In genomic region chr9:22327475-22328387, GRCm38 (mm10) we compare ENCODE assay signal across 8 mouse cellular contexts. TPM values are rescaled to one million over a fixed set of nuclear protein-coding genes. Genes with fewer than 3 reads are reported as not detected.
DNase-seq lines count a peak whose midpoint lies in the region; ATAC-seq and TF ChIP-seq lines count a peak whose summit lies in the region.

No protein-coding gene starts in this region.

- peaks cover 10% of the 10 kb centered on the region for H3K36me3 ChIP-seq in embryonic facial prominence, embryonic 14.5 days (ENCODE audit: control insufficient read depth, insufficient read depth, low read length)
- no peaks in the 10 kb centered on the region for H3K36me3 ChIP-seq in heart, adult 2 months (ENCODE audit: control insufficient read depth, insufficient read depth, low read length)
- H3K36me3 ChIP-seq in limb, embryonic 12.5 days, result peaks cover 18% of the 10 kb centered on the region
- no peaks in the 10 kb centered on the region for H3K36me3 ChIP-seq in midbrain, embryonic 14.5 days (ENCODE audit: control insufficient read depth, insufficient read depth, low read length)

- H3K27me3 ChIP-seq in embryonic facial prominence, embryonic 14.5 days (replicated peaks; ENCODE audit: control insufficient read depth, insufficient read depth, low read length), result no peaks in the 10 kb centered on the region
- no peaks in the 10 kb centered on the region for H3K27me3 ChIP-seq in heart, adult 2 months (ENCODE audit: control insufficient read depth, insufficient read depth, low read length)
- no peaks in the 10 kb centered on the region for H3K27me3 ChIP-seq in limb, embryonic 12.5 days
- no peaks in the 10 kb centered on the region for H3K27me3 ChIP-seq in midbrain, embryonic 14.5 days (ENCODE audit: control insufficient read depth, insufficient read depth, low read length)

- ATAC-seq in embryonic facial prominence, embryonic 14.5 days (ENCODE audit: low read depth), result peak; percentile 94
- peak; percentile 91 for ATAC-seq in limb, embryonic 12.5 days (ENCODE audit: insufficient number of reproducible peaks, insufficient read depth, low FRiP score, low TSS enrichment, low read depth)
- peak; percentile 93 for ATAC-seq in midbrain, embryonic 14.5 days (ENCODE audit: low FRiP score, low TSS enrichment)

- 0 out of 2 replicates have a peak, but pooled peaks cover 4% of the 10 kb centered on the region for H3K4me1 ChIP-seq in embryonic facial prominence, embryonic 14.5 days (ENCODE audit: control insufficient read depth, insufficient read depth, low read length)
- no peaks in the 10 kb centered on the region for H3K4me1 ChIP-seq in heart, adult 2 months (ENCODE audit: control insufficient read depth, insufficient read depth, low read length)
- peaks cover 14% of the 10 kb centered on the region for H3K4me1 ChIP-seq in limb, embryonic 12.5 days (replicated peaks)
- 0 out of 2 replicates have a peak, but pooled peaks cover 5% of the 10 kb centered on the region for H3K4me1 ChIP-seq in midbrain, embryonic 14.5 days (ENCODE audit: control insufficient read depth, insufficient read depth, low read length)

- no peaks in the 10 kb centered on the region for H3K79me2 ChIP-seq in heart, adult 2 months (replicated peaks; ENCODE audit: control insufficient read depth, insufficient read depth, low read length)

- TF ChIP-seq POLR2A in heart, adult 2 months (IDR thresholded peaks at IDR 0.05; ENCODE audit: insufficient read depth, low read depth, low read length), result peak; percentile 74

- peak overlapping the region; percentile 54 for H3K4me3 ChIP-seq in embryonic facial prominence, embryonic 14.5 days (ENCODE audit: low read depth, low read length)
- peak overlapping the region; percentile 69 for H3K4me3 ChIP-seq in heart, adult 2 months
- peak overlapping the region; percentile 54 for H3K4me3 ChIP-seq in limb, embryonic 12.5 days (replicated peaks)
- H3K4me3 ChIP-seq in midbrain, embryonic 14.5 days (replicated peaks; ENCODE audit: low read depth, low read length), result peak overlapping the region; percentile 46

- peak overlapping the region; percentile 65 for H3K9ac ChIP-seq in embryonic facial prominence, embryonic 14.5 days (ENCODE audit: low read depth, low read length)
- peak overlapping the region; percentile 77 for H3K9ac ChIP-seq in heart, adult 2 months (ENCODE audit: low read depth, low read length)
- H3K9ac ChIP-seq in limb, embryonic 12.5 days (replicated peaks), result peak overlapping the region; percentile 60
- H3K9ac ChIP-seq in midbrain, embryonic 14.5 days (replicated peaks; ENCODE audit: low read length), result peak overlapping the region; percentile 54

- no peak for TF ChIP-seq EP300 in heart, adult 2 months (IDR thresholded peaks at IDR 0.05; ENCODE audit: insufficient read depth, low read depth, low read length)

- no peaks in the 10 kb centered on the region for H3K9me3 ChIP-seq in embryonic facial prominence, embryonic 14.5 days (ENCODE audit: control insufficient read depth, low read length)
- no peaks in the 10 kb centered on the region for H3K9me3 ChIP-seq in limb, embryonic 12.5 days
- H3K9me3 ChIP-seq in midbrain, embryonic 14.5 days (ENCODE audit: control insufficient read depth, low read length), result no peaks in the 10 kb centered on the region

- H3K27ac ChIP-seq in embryonic facial prominence, embryonic 14.5 days (replicated peaks; ENCODE audit: low read depth, low read length), result peak overlapping the region; percentile 54
- peak overlapping the region; percentile 69 for H3K27ac ChIP-seq in heart, adult 2 months
- H3K27ac ChIP-seq in limb, embryonic 12.5 days, result peak overlapping the region; percentile 77; the same call in 1 of the 2 replicates
- H3K27ac ChIP-seq in midbrain, embryonic 14.5 days (replicated peaks; ENCODE audit: low read depth, low read length), result 0 out of 2 replicates have a peak overlapping the region, but pooled peaks have one; percentile 13

- DNase-seq in 3134 (ENCODE audit: extremely low read depth, insufficient read length, low spot score), result peak; percentile 47
- peak; percentile 67 to 72 for DNase-seq in adrenal gland, postnatal 4 days (ENCODE audit: low spot score in 2 of 2)
- peak; percentile 90 for DNase-seq in embryonic facial prominence, embryonic 14.5 days (ENCODE audit: low spot score)
- peak; percentile 89 to 91 for DNase-seq in heart, adult 2 months
- peak; percentile 92 for DNase-seq in kidney, adult 8-10 months
- DNase-seq in midbrain, embryonic 14.5 days, result peak; percentile 92
- peak; percentile 83 for DNase-seq in spleen, adult 12 weeks (ENCODE audit: low spot score)

- under 1% methylated on average over 30 of the region's 32 CpGs for WGBS in embryonic facial prominence, embryonic 14.5 days
- WGBS in heart, adult 2 months, result 2% methylated on average over 32 of the region's 32 CpGs
- WGBS in limb, embryonic 12.5 days, result under 1% methylated on average over 32 of the region's 32 CpGs
- WGBS in midbrain, embryonic 14.5 days, result under 1% methylated on average over 32 of the region's 32 CpGs

- no peak; the same call in 1 of the 2 replicates for TF ChIP-seq CTCF in heart, adult 2 months (IDR thresholded peaks at IDR 0.05)

- peak overlapping the region; percentile 91 for H3K4me2 ChIP-seq in embryonic facial prominence, embryonic 14.5 days (ENCODE audit: low read depth, low read length)
- H3K4me2 ChIP-seq in limb, embryonic 12.5 days, result peak overlapping the region; percentile 87
- H3K4me2 ChIP-seq in midbrain, embryonic 14.5 days (ENCODE audit: low read length), result peak overlapping the region; percentile 91

- intact Hi-C loops in heart, adult 2 months (cut with DNase I), result loop anchor here (2.0 to 5.0 kb wide), 3 partner anchors 19 to 100 kb away; partner anchors contain the start of genes 9530077C05Rik and Zfp809

RNA-seq across cellular contexts. Expression of gene Zfp810, which starts 20.3 kb away (rescaled TPM):
- total RNA-seq in adrenal gland, postnatal 4 days (2021), result 10 to 100 TPM; 21.0 to 22.5 TPM
- polyA plus RNA-seq in embryonic facial prominence, embryonic 14.5 days (2014; fragmentation: Nextera tagmentation; extraction: Ambion mirVana), result 13.6 and 17.2 TPM in 2 replicates
- 1 to 10 TPM; 4.3 to 6.7 TPM for total RNA-seq in heart, adult 2 months (2021)
- polyA plus RNA-seq in heart, adult 2 months (2012; rRNA removed), result 4.3 and 7.6 TPM in 2 replicates
- polyA plus RNA-seq in limb, embryonic 12.5 days (2016; fragmentation: Nextera tagmentation; extraction: Ambion mirVana), result 36.6 and 36.9 TPM in 2 replicates
- 32.2 and 38.4 TPM in 2 replicates for polyA plus RNA-seq in midbrain, embryonic 14.5 days (2014; fragmentation: Nextera tagmentation; extraction: Ambion mirVana)

Comparison
In these comparisons a context has a peak if more than half of its experiments do, and no peak if none do; other contexts are left out.
1. Peak in every context shown above with its lines: DNase-seq, ATAC-seq, H3K4me3 ChIP-seq and H3K27ac ChIP-seq.
2. H3K27ac ChIP-seq: peak in every context shown above with its lines; median percentile 77 in limb, embryonic 12.5 days; 69 in heart, adult 2 months; 54 in embryonic facial prominence, embryonic 14.5 days; 13 in midbrain, embryonic 14.5 days.